Comparison of ENCODE assay signal across 8 mouse cellular contexts in genomic region chr4:108015067-108015765, GRCm38 (mm10). TPM values are rescaled to one million over a fixed set of nuclear protein-coding genes. Genes with fewer than 3 reads are reported as not detected.
DNase-seq lines count a peak whose midpoint lies in the region; ATAC-seq and TF ChIP-seq lines count a peak whose summit lies in the region.

No protein-coding gene starts in this region.

- ATAC-seq in common myeloid progenitor, adult 5-6 weeks (replicated peaks; ENCODE audit: low read depth, poor library complexity, severe bottlenecking): 0 out of 2 replicates have a peak, but pooled peaks have one; percentile 45

- DNase-seq in spleen, adult 2 months (ENCODE audit: low read depth in 1 of 2, low spot score in 2 of 2): no peak
- no peak for DNase-seq in spleen, postnatal 4 days (ENCODE audit: low spot score in 2 of 2)
- peak; percentile 82 for DNase-seq in heart, postnatal 4 days
- DNase-seq in lung, postnatal 25 days (ENCODE audit: low spot score): peak; percentile 89
- DNase-seq in layer of hippocampus, adult 18-20 months (ENCODE audit: low spot score in 2 of 2): no peak
- no peak for DNase-seq in cerebellum, postnatal 4 days (ENCODE audit: low spot score in 2 of 2)
- no peak for DNase-seq in retina, embryonic 14.5 days (ENCODE audit: low spot score)

- TF ChIP-seq CTCF in spleen, adult 2 months (IDR thresholded peaks at IDR 0.05; ENCODE audit: extremely low read depth, insufficient read depth, insufficient read length, insufficient replicate concordance): no peak

- H3K27ac ChIP-seq in spleen, adult 2 months (ENCODE audit: insufficient read depth, low read length): 0 out of 2 replicates have a peak overlapping the region, but pooled peaks have one; percentile 13

- no peaks in the 10 kb centered on the region for H3K4me1 ChIP-seq in spleen, adult 2 months (ENCODE audit: control insufficient read depth, insufficient read depth, insufficient read length)

- 68% methylated on average over 14 of the region's 14 CpGs for WGBS in spleen, adult 2 months

- no peak overlapping the region for H3K4me3 ChIP-seq in spleen, adult 2 months (ENCODE audit: extremely low read depth, insufficient read depth, insufficient read length)

- no peaks in the 10 kb centered on the region for H3K36me3 ChIP-seq in spleen, adult 2 months (ENCODE audit: control insufficient read depth, insufficient read depth, low read length)

- no peak for TF ChIP-seq POLR2A in spleen, adult 2 months (IDR thresholded peaks at IDR 0.05; ENCODE audit: low read depth, low read length)

- H3K27me3 ChIP-seq in spleen, adult 2 months (ENCODE audit: control insufficient read depth, insufficient read depth, low read length): no peaks in the 10 kb centered on the region

RNA-seq across cellular contexts. Expression of gene Slc1a7, which starts 47.1 kb away (rescaled TPM):
- polyA plus RNA-seq in spleen, adult 2 months (2012; rRNA removed): 0.05 TPM in 2 replicates
- total RNA-seq in common myeloid progenitor, adult 5-6 weeks (2017): not detected in 2 replicates
- total RNA-seq in heart, postnatal 4 days (2021): not detected
- not detected for total RNA-seq in layer of hippocampus, adult 18-20 months (2021)

Comparison
In these comparisons a context has a peak if more than half of its experiments do, and no peak if none do; other contexts are left out.
1. DNase-seq: peak in heart, postnatal 4 days (single experiment) and lung, postnatal 25 days (single experiment); none in spleen, adult 2 months (0 of 2), spleen, postnatal 4 days (0 of 2), layer of hippocampus, adult 18-20 months (0 of 2), cerebellum, postnatal 4 days (0 of 2) and retina, embryonic 14.5 days (single experiment).